Mouse (Mus musculus) adrenal gland, adult 8-10 months (tissue): Measurements from ENCODE around the gene Ormdl3. TPM values are rescaled to one million over a fixed set of nuclear protein-coding genes. Genes with fewer than 3 reads are reported as not detected.
"Not testable (repeated sequence)": the region's sequence is repeated elsewhere in the genome, so short reads cannot be mapped to it uniquely, and the experiment has no call there.

Source experiments
- DNase-seq: peaks from one replicate; pipeline ENCODE4 v3.0.0; 2022
- total RNA-seq, 4 experiments: library from RNA; stranded (reverse); gene quantifications; 2 replicates each; pipeline ENCODE4 v1.2.4; 2022

The Ormdl3 gene
- total RNA-seq: 100 to 1,000 TPM; 102 to 147 (median 129) TPM

- DNase-seq: peak; percentile 98
Measured at GRCm38 (mm10) chr11:98586892-98587563, at the start of gene Ormdl3. TSS of gene Ormdl3 (minus strand) at chr11:98587368.

- not testable (repeated sequence) for DNase-seq
Measured at GRCm38 (mm10) chr11:98635312-98635970, 48.3 kb upstream of the Ormdl3 start.

DNA sequence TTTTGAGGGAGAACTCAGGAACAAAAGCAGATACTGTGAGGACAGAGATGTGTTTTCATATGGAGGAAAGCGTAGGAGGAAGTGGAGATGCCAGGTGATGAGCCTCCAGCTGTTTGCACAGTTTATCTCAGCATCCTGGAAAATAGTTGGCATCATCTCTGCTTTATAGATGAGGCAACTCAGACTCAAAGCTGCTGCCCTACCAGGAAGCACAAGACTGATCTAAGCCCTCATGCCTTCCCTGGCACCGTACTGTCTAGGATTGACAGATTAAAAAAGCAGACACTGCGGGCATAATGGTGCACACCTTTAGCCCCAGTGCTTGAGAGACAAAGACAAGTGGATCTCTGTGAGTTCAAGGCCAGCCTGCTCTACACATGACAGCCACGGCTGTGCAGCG, 43.5 kb upstream of the Ormdl3 start:
- no peak for DNase-seq

DNA sequence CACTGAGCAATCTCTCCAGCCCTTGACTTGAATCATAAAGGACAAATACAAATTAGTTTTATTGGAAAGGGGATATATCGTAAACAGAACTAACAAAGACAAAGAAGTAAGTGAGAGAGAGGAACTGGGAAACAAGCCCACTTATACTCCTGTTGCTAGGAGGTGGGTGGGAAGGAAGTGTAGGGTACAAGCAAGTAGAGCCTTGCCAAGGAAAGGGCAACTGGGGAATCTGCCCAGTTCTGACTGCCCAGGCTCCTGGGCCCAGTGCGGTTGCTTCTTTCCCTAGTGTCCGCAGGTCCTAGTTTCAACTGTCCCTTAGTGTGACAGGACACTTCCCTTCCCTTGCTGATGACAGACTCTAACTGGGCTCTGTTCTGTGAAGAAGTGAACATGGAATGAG, 41.5 kb upstream of the Ormdl3 start:
- no peak for DNase-seq

- DNase-seq: no peak
Measured at GRCm38 (mm10) chr11:98625611-98626410, 38.6 kb upstream of the Ormdl3 start, which contains the start of the genes Gm12355 and Gsdma3. TSS of gene Gm12355 (minus strand) at chr11:98625661. TSS of gene Gsdma3 (plus strand) at chr11:98626360.

- DNase-seq: not testable (repeated sequence)
Measured at GRCm38 (mm10) chr11:98624381-98624780, 37.2 kb upstream of the Ormdl3 start.

- DNase-seq: not testable (repeated sequence)
Measured at GRCm38 (mm10) chr11:98623981-98624380, 36.8 kb upstream of the Ormdl3 start.

DNA sequence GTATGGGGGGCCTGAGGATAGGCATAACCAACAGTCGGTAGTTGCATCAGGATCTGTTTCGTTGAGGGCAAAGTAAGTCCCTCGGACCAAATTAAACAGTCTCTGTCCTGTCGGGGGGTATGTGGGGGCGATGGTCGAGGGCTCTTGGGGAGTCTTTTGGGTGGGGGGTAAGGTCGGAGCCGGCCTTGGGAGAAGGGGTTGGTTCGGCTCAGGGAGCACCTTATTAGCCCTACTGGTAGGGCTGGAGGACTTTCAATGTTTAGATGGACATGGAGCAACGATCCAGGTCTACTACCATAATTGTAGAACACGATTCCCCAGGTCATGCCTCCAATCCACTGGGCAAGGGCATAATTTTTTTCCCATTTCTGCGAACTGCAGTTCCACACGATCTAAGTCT, 33.6 kb upstream of the Ormdl3 start:
- no peak for DNase-seq

GRCm38 (mm10) chr11:98606763-98607162, 19.6 kb upstream of the Ormdl3 start:
- no peak for DNase-seq

- DNase-seq: not testable (repeated sequence)
Measured at GRCm38 (mm10) chr11:98604911-98605310, 17.7 kb upstream of the Ormdl3 start.

DNA sequence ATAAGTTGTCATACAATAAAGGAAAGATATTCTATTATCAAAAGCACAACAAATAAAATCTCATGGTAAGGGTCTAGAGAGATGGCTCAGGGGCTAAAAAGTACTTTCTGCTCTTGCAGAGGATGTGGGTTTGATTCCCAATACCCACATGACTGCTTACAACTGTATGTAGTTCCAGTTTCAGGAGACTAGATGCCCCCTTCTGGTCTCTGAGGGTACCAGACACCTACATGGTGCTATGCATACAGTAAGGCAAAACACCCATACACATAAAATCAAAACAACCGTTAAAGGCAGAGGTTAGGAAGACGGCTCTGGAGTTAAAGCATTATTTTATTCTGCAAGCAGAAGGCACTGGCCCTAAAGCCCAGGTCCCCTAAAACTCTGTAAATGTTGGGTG, 16.8 kb upstream of the Ormdl3 start:
- DNase-seq: no peak

DNA sequence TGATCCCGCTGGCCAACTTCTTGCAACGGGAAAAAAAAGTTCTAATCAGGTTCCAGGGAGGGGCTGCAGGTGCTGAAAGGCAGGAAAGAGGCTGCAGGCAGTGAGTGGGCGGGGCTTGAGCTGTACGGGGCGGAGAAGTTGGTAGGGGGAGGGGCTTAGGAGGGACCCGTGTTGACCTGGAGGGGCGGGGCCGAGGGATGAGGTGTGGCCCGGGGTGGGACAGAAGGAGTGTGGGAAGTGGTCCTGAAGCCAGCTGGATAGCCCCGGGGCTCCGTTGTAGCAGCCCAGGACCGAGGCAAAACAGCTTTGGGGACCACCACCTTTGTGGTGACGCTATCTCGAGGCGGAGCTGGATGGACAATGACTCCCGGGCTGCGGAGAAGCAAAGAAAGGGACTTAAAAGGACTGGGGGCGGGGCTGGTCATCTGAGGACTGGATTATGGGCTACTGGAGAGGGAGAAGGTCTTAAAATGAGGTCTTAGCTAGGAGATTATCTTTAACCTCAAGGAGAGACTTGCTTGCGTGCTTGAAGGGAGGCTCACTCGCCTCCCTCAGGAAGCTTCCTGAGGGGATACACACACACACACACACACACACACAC, 15.0 kb upstream of the Ormdl3 start:
- no peak for DNase-seq

GRCm38 (mm10) chr11:98599291-98599690, 12.1 kb upstream of the Ormdl3 start:
- no peak for DNase-seq

- no peak for DNase-seq
Measured at GRCm38 (mm10) chr11:98598851-98599290, 11.7 kb upstream of the Ormdl3 start.

GRCm38 (mm10) chr11:98597991-98598390, 10.8 kb upstream of the Ormdl3 start, which contains the start of gene Lrrc3c:
TSS of gene Lrrc3c (plus strand) at chr11:98598291.
- DNase-seq: no peak

GRCm38 (mm10) chr11:98597363-98597762, 10.2 kb upstream of the Ormdl3 start:
- no peak for DNase-seq

DNA sequence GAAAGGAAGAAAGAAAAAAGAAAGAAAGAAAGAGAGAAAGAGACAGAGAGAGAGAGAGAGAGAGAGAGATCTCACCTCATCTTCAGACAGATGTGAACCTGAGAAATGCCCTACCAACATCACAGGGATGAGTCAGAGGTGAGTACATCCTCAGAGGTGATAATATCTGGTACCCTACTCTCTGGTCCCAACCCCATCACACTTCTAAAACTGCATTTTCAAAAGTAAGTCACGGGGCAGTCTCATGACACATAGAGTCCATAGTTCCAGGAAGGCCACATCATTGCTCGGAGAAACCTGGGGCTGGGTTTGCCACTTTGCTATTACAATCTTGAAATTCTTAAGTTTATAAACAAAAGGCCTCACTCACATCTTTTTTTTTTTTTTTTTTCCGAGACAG, 8.8 kb upstream of the Ormdl3 start:
- DNase-seq: no peak

GRCm38 (mm10) chr11:98595473-98595872, 8.3 kb upstream of the Ormdl3 start:
- DNase-seq: no peak

DNA sequence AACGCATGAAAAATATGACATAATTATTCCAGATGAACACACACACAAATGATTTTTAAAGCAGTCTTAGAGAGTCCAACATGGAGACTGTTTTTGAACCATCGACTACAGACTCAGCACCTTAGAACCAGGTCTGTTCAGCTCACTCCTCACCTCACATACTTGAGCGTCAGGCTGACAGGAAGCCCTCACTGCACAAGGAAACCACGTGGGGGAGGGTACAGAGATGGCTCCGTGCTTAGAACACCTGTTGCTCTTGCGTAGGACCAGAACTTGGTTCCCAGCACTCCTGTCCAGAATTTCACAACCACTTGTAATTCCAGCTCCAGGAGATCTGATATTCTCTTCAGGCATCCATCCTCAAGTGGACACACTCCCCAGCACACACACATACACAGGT, 7.9 kb upstream of the Ormdl3 start:
- no peak for DNase-seq

GRCm38 (mm10) chr11:98590548-98591445, 3.6 kb upstream of the Ormdl3 start:
- no peak for DNase-seq

GRCm38 (mm10) chr11:98589306-98589705, 2.1 kb upstream of the Ormdl3 start:
- no peak for DNase-seq
